Mouse (Mus musculus) hindbrain, embryonic 12.5 days (tissue): ENCODE data around the gene Mfsd9. TPM values are rescaled to one million over a fixed set of nuclear protein-coding genes. Genes with fewer than 3 reads are reported as not detected.

Source experiments
- ATAC-seq: fragments of 200-750 bp; cut with Nextera tagmentation; 2 replicates; pipeline ENCODE4 v1.8.0; 2017; ENCODE audit warnings: moderate TSS enrichment; ENCODE audit not compliant: low FRiP score
- H3K27ac ChIP-seq: fragments of 300-500 bp; sonication (generic); 2 replicates; pipeline ENCODE4 v1.5.1; 2016; ENCODE audit warnings: mild to moderate bottlenecking
- H3K27me3 ChIP-seq: fragments of 300-500 bp; sonication (generic); 2 replicates; pipeline ENCODE4 v1.6.1; 2016; ENCODE audit warnings: mild to moderate bottlenecking
- H3K36me3 ChIP-seq: fragments of 300-500 bp; sonication (generic); 2 replicates; pipeline ENCODE4 v1.6.1; 2016; ENCODE audit warnings: mild to moderate bottlenecking
- H3K4me1 ChIP-seq: fragments of 300-500 bp; sonication (generic); 2 replicates; pipeline ENCODE4 v1.6.1; 2016
- H3K4me2 ChIP-seq: fragments of 300-500 bp; sonication (generic); replicated peaks from 2 replicates; pipeline ENCODE4 v1.6.1; 2016; ENCODE audit warnings: mild to moderate bottlenecking
- H3K4me3 ChIP-seq: fragments of 300-500 bp; sonication (generic); 2 replicates; pipeline ENCODE4 v1.5.1; 2016; ENCODE audit warnings: mild to moderate bottlenecking
- H3K9ac ChIP-seq: fragments of 300-500 bp; sonication (generic); 2 replicates; pipeline ENCODE4 v1.6.1; 2016; ENCODE audit warnings: mild to moderate bottlenecking, moderate library complexity
- H3K9me3 ChIP-seq: fragments of 300-500 bp; sonication (generic); replicated peaks from 2 replicates; pipeline ENCODE4 v1.6.1; 2016; ENCODE audit warnings: mild to moderate bottlenecking
- WGBS: fragments of 180-500 bp; shearing (Covaris S2); methylation state at CpG from one replicate; pipeline ENCODE4 v1.1.7; 2016; 5-methylcytosine and 5-hydroxymethylcytosine counted together
- polyA plus RNA-seq: library from polyadenylated mRNA; unstranded; fragments of >200 nt; fragmentation: Nextera tagmentation; extraction: Ambion mirVana; gene quantifications from 2 replicates; pipeline ENCODE4 v1.2.1, GENCODE M21; 2016

Mfsd9 gene
- polyA plus RNA-seq, 1 experiment from 2014 or later, result 5.0 TPM

DNA sequence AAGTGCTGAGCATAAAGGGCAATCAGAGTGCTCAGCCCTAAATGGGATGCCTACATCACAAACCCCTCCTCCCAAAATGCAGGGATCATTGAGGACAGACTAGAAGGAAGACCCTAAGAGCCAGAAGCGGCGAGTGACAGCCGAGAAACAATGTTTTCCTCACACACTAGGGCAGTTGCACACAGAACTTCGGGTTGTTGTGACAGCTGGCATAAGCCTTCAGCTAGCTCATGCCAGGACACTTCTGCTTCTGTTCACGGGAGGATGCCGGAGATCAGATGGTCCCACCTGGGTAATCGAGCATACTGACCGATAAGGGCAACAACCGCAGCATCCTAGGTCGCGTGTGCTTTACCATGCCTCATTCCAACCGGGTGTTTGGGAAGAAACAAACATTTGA lies 13.6 kb upstream of the Mfsd9 start:
- Histone ChIP-seq H3K9me3 (no peaks in the 10 kb centered on the region), H3K4me2 (no peak overlapping the region), H3K4me3 (no peak overlapping the region), H3K4me1 (no peaks in the 10 kb centered on the region), H3K27ac (no peak overlapping the region), H3K27me3 (no peaks in the 10 kb centered on the region), H3K9ac (no peak overlapping the region), H3K36me3 (no peaks in the 10 kb centered on the region)
- ATAC-seq, result no peak
- 80% methylated on average over 12 of the region's 12 CpGs for WGBS

GRCm38 (mm10) chr1:40802759-40803158 lies 12.3 kb upstream of the Mfsd9 start:
- 28% methylated on average over 3 of the region's 3 CpGs for WGBS
- no peaks in the 10 kb centered on the region for H3K9me3 ChIP-seq

DNA sequence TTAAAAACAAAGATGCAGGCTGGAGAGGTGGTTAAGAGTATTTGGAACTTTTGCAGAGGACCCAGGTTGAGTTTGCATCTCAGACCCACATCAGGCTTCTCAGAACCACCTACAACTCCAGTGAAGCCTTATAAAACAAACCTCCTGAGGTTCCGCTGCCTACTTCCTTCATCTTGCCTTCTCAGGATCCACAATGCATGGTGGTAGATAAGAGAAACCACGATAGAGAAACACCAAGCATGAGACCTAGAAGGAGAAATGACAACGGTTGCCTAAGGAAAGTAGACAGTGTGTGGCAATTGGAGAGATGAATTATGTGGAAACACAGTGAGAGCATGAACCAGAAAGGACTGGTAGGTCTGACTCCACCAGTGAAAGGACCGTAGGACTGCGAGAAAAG lies 10.4 kb upstream of the Mfsd9 start:
- Histone ChIP-seq H3K4me2 (no peak overlapping the region), H3K36me3 (no peaks in the 10 kb centered on the region), H3K27me3 (no peaks in the 10 kb centered on the region), H3K9ac (no peak overlapping the region), H3K27ac (no peak overlapping the region), H3K9me3 (no peaks in the 10 kb centered on the region), H3K4me3 (no peak overlapping the region), H3K4me1 (no peaks in the 10 kb centered on the region)
- WGBS, result 88% methylated on average over 5 of the region's 5 CpGs
- ATAC-seq, result no peak

More at GRCm38 (mm10) chr1:40802759-40803158, 12.3 kb upstream of the Mfsd9 start:
- Histone ChIP-seq H3K4me1 (no peaks in the 10 kb centered on the region), H3K4me2 (no peak overlapping the region), H3K36me3 (no peaks in the 10 kb centered on the region), H3K4me3 (no peak overlapping the region), H3K27me3 (no peaks in the 10 kb centered on the region), H3K27ac (no peak overlapping the region), H3K9ac (no peak overlapping the region)
- no peak for ATAC-seq

GRCm38 (mm10) chr1:40799121-40799520 lies 8.6 kb upstream of the Mfsd9 start:
- Histone ChIP-seq H3K4me1 (no peaks in the 10 kb centered on the region), H3K27ac (no peak overlapping the region), H3K4me3 (no peak overlapping the region), H3K9me3 (no peaks in the 10 kb centered on the region), H3K27me3 (no peaks in the 10 kb centered on the region), H3K9ac (no peak overlapping the region), H3K4me2 (no peak overlapping the region), H3K36me3 (no peaks in the 10 kb centered on the region)
- 89% methylated on average over 8 of the region's 8 CpGs for WGBS
- no peak for ATAC-seq

DNA sequence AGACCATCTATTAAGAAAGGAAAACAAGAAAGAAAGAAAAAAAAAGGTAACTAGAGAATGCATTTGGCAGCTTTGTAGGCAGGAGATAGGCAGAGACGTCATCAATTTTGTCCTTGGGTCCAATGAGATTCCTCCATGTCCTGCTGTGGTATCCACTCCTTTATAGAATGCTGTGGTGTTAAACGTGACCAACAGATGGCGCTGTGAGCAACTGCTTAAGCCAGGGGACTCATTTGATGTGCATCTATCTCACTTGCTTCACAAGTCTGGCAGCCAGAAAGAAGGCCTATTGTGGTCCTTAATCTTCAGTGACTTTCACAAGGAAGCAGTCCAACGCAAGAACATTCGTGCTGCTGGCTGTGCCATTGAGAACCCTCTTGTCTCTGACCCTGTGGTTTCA lies 6.9 kb upstream of the Mfsd9 start:
- Histone ChIP-seq H3K9me3 (no peaks in the 10 kb centered on the region), H3K9ac (no peak overlapping the region), H3K27ac (no peak overlapping the region), H3K27me3 (no peaks in the 10 kb centered on the region), H3K4me1 (no peaks in the 10 kb centered on the region), H3K36me3 (no peaks in the 10 kb centered on the region), H3K4me3 (no peak overlapping the region), H3K4me2 (no peak overlapping the region)
- 16% methylated on average over 5 of the region's 5 CpGs for WGBS
- ATAC-seq, result no peak

DNA sequence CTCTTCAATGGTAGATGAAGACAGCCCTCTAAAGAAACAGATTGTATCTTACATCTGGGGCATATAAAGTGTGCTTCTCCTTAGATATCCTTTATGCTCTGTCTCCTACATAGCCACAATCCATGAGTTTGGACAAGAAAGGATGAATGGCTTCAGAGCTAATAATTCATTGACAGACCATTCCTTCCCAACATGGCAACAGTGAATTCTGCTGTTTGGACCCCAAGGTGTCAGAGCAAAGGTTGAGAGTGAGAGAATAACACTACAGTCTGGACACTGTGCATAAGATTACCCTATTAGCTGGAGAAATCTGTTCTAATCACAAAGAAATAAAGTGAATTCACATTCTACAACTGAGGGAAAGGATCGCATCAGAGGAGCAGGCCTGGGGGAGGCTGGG lies 5.0 kb upstream of the Mfsd9 start:
- Histone ChIP-seq H3K4me1 (0 out of 2 replicates have a peak, but pooled peaks cover 3% of the 10 kb centered on the region), H3K27me3 (no peaks in the 10 kb centered on the region), H3K9me3 (no peaks in the 10 kb centered on the region), H3K27ac (no peak overlapping the region), H3K36me3 (no peaks in the 10 kb centered on the region), H3K9ac (no peak overlapping the region), H3K4me3 (no peak overlapping the region), H3K4me2 (no peak overlapping the region)
- no peak for ATAC-seq
- 96% methylated on average over 1 of the region's 1 CpGs for WGBS

DNA sequence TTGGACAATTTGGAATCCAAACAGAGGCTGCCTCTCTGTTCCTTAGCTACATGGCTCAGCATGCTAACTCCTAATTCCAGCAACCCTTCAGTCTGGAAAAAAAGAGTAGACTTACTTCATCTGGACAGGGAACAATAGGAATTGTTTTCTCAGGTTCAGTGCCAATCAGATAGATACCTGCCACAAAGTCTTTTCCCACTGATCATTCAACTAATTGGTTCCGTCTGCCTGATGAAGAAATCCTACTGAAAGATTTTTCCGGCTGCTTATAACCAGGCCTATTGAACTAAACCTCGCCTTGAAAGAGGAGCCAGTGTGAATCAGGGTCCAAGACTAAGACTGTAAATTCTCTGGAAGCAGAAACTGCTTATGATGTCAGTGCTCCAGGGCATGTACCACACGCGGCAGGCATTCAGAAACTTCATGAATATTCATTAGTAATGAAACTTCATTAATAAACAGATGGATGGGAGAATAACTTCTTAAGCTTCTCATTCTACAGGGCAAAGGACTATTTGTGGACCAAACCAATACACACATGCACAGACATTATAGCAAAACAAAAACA lies 737 bp downstream of the Mfsd9 start:
- no peak overlapping the region for H3K9ac ChIP-seq
- 34% methylated on average over 5 of the region's 5 CpGs for WGBS
- peak; percentile 61 for ATAC-seq
- peak overlapping the region; percentile 58 for H3K4me3 ChIP-seq
- 0 out of 2 replicates have a peak, but pooled peaks cover 3% of the 10 kb centered on the region for H3K4me1 ChIP-seq
- no peaks in the 10 kb centered on the region for H3K27me3 ChIP-seq
- no peak overlapping the region for H3K27ac ChIP-seq
- peak overlapping the region; percentile 69 for H3K4me2 ChIP-seq
- H3K9me3 ChIP-seq, result no peaks in the 10 kb centered on the region
- no peaks in the 10 kb centered on the region for H3K36me3 ChIP-seq

- H3K36me3 ChIP-seq, result no peaks in the 10 kb centered on the region
- H3K4me2 ChIP-seq, result no peak overlapping the region
- no peaks in the 10 kb centered on the region for H3K9me3 ChIP-seq
- H3K27me3 ChIP-seq, result no peaks in the 10 kb centered on the region
- H3K27ac ChIP-seq, result no peak overlapping the region
- no peak for ATAC-seq
- H3K4me1 ChIP-seq, result 0 out of 2 replicates have a peak, but pooled peaks cover 3% of the 10 kb centered on the region
- no peak overlapping the region for H3K9ac ChIP-seq
- 83% methylated on average over 6 of the region's 6 CpGs for WGBS
- H3K4me3 ChIP-seq, result no peak overlapping the region
These were observed 1.5 kb downstream of the Mfsd9 start for GRCm38 (mm10) chr1:40788956-40789355.

GRCm38 (mm10) chr1:40785876-40786445 lies 4.5 kb downstream of the Mfsd9 start:
- Histone ChIP-seq H3K4me1 (0 out of 2 replicates have a peak, but pooled peaks cover 2% of the 10 kb centered on the region), H3K27me3 (no peaks in the 10 kb centered on the region), H3K4me3 (no peak overlapping the region), H3K27ac (no peak overlapping the region), H3K9me3 (no peaks in the 10 kb centered on the region), H3K36me3 (no peaks in the 10 kb centered on the region), H3K4me2 (no peak overlapping the region), H3K9ac (no peak overlapping the region)
- ATAC-seq, result no peak
- WGBS, result 87% methylated on average over 11 of the region's 11 CpGs

DNA sequence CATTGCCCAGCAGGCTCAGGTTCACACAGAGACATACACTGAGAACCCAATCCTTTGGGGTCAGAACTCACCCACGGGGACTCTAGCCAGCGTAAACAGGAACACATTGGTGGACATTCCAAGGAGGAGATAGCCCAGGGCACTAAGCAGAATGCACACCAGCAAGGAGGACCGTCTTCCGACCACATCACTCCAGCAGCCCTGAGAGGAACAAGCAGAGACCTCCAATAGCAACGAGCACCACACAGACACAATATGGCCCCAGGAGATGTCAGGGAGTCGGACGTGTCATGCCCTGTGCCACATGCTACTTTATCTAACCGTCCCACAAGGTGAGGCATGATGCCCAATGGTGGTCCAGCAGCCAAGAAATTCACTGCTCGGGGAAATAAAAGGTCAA lies 6.2 kb downstream of the Mfsd9 start:
- Histone ChIP-seq H3K4me2 (no peak overlapping the region), H3K27me3 (no peaks in the 10 kb centered on the region), H3K27ac (no peak overlapping the region), H3K9ac (no peak overlapping the region), H3K4me3 (no peak overlapping the region), H3K36me3 (peaks cover 14% of the 10 kb centered on the region; the same call in 1 of the 2 replicates), H3K9me3 (no peaks in the 10 kb centered on the region; the same call in 1 of the 2 replicates), H3K4me1 (no peaks in the 10 kb centered on the region)
- 93% methylated on average over 9 of the region's 9 CpGs for WGBS
- no peak for ATAC-seq

DNA sequence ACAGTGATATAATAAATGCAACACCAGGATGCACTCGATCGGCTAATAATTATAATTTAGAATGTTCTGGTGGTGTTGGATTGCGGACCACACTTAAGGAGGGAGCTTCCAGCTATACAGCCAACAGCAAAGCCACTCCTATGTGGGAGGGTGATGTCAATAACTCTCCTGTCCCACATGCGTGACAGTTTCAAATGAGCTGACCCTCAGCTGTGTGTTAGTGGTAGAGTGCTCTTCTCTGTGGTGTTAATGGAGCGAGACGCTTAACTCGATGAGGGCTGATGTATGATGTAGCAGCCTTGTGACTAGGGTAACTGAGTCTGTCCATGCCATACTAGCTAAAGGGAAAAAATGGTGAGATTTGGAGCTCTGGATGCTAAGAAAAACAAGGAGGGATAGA lies 7.0 kb downstream of the Mfsd9 start:
- no peak for ATAC-seq
- H3K27ac ChIP-seq, result no peak overlapping the region
- H3K4me1 ChIP-seq, result no peaks in the 10 kb centered on the region
- WGBS, result 88% methylated on average over 7 of the region's 7 CpGs
- H3K27me3 ChIP-seq, result no peaks in the 10 kb centered on the region
- H3K9ac ChIP-seq, result no peak overlapping the region
- H3K36me3 ChIP-seq, result peaks cover 23% of the 10 kb centered on the region; the same call in 1 of the 2 replicates
- peaks cover 6% of the 10 kb centered on the region for H3K9me3 ChIP-seq
- no peak overlapping the region for H3K4me2 ChIP-seq
- H3K4me3 ChIP-seq, result no peak overlapping the region

GRCm38 (mm10) chr1:40776763-40777162 lies 13.7 kb downstream of the Mfsd9 start:
- WGBS, result 91% methylated on average over 3 of the region's 3 CpGs
- H3K9ac ChIP-seq, result no peak overlapping the region
- H3K4me2 ChIP-seq, result no peak overlapping the region
- no peak for ATAC-seq
- no peak overlapping the region for H3K4me3 ChIP-seq
- no peak overlapping the region for H3K27ac ChIP-seq
- H3K4me1 ChIP-seq, result no peaks in the 10 kb centered on the region
- peaks cover 7% of the 10 kb centered on the region for H3K9me3 ChIP-seq
- H3K27me3 ChIP-seq, result no peaks in the 10 kb centered on the region
- peaks cover 31% of the 10 kb centered on the region for H3K36me3 ChIP-seq

DNA sequence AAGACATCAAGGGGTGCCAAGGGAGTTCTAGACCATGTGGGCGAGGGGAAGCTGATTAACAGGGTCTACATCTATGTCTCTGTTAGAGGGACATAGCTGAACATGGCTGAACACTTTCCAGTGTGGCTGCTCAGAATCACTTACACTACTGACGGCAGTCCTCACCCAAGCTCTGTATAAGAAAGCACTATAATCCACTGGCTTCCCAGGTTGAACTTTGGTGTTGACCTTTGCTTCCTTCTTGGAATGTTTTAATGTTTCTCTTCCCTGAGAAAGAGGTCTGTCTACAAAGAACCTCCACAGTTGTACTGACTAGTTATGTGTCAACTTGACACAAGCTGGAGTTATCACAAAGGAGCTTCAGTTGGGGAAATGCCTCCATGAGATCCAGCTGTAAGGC lies 14.4 kb downstream of the Mfsd9 start:
- 69% methylated on average over 2 of the region's 2 CpGs for WGBS
- no peak overlapping the region for H3K9ac ChIP-seq
- H3K4me3 ChIP-seq, result no peak overlapping the region
- H3K27ac ChIP-seq, result no peak overlapping the region
- no peak for ATAC-seq
- H3K27me3 ChIP-seq, result no peaks in the 10 kb centered on the region
- H3K4me1 ChIP-seq, result no peaks in the 10 kb centered on the region
- peaks cover 31% of the 10 kb centered on the region for H3K36me3 ChIP-seq
- peaks cover 7% of the 10 kb centered on the region for H3K9me3 ChIP-seq
- no peak overlapping the region for H3K4me2 ChIP-seq
